Mouse (Mus musculus) limb, embryonic 10.5 days (tissue): ENCODE results near the gene Scgb1b12. TPM values are rescaled to one million over a fixed set of nuclear protein-coding genes. Genes with fewer than 3 reads are reported as not detected.
"Not testable (repeated sequence)": the region's sequence is repeated elsewhere in the genome, so short reads cannot be mapped to it uniquely, and the experiment has no call there.

Experiments used
- DNase-seq: peaks from one replicate; pipeline ENCODE4 v3.0.0-alpha.2; 2017; ENCODE audit warnings: low spot score
- H3K27ac ChIP-seq: fragments of 300-500 bp; sonication (generic); 2 replicates; pipeline ENCODE4 v1.5.1; 2016; ENCODE audit warnings: mild to moderate bottlenecking
- H3K27me3 ChIP-seq: fragments of 300-500 bp; sonication (generic); 2 replicates; pipeline ENCODE4 v1.6.1; 2016; ENCODE audit warnings: low read depth, mild to moderate bottlenecking; ENCODE audit not compliant: poor library complexity, severe bottlenecking
- H3K36me3 ChIP-seq: fragments of 300-500 bp; sonication (generic); 2 replicates; pipeline ENCODE4 v1.6.1; 2016; ENCODE audit warnings: mild to moderate bottlenecking, moderate library complexity
- H3K4me1 ChIP-seq: fragments of 300-500 bp; sonication (generic); 2 replicates; pipeline ENCODE4 v1.6.1; 2016
- H3K4me3 ChIP-seq: fragments of 300-500 bp; sonication (generic); 2 replicates; pipeline ENCODE4 v1.5.1; 2016; ENCODE audit warnings: mild to moderate bottlenecking, moderate library complexity
- H3K9me3 ChIP-seq: fragments of 300-500 bp; sonication (generic); replicated peaks from 2 replicates; pipeline ENCODE4 v1.6.1; 2016; ENCODE audit warnings: mild to moderate bottlenecking
- WGBS: fragments of 180-500 bp; shearing (Covaris S2); methylation state at CpG from one replicate; pipeline ENCODE4 v1.1.7; 2016; 5-methylcytosine and 5-hydroxymethylcytosine counted together
- polyA plus RNA-seq: library from polyadenylated mRNA; unstranded; fragments of >200 nt; fragmentation: Nextera tagmentation; extraction: Ambion mirVana; gene quantifications from 2 replicates; pipeline ENCODE4 v1.2.1, GENCODE M21; 2016

Scgb1b12 gene
- not detected in 2 replicates for polyA plus RNA-seq

DNA sequence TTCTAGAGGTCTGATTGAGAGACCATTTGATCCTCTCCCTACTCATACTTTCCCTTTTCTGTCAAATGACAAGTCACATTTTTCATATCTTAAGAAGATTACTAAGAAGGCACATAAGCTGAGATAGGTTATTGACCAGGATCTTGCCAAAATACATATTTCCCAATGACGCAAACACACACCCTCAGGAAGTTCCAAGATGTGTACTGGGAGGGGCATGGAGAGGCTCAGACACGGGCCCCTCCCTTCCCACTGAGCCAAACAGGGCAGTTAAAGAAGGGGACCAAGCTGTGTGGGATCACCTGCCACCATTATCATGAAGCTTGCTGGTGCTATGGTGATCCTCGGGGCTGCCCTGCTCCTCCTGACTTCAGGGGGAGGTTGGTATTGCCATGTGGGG is at the start of gene Scgb1b12:
Gene Scgb1b12, plus strand, starts transcription at position 301 of the 400 bp plus-strand sequence.
- H3K27ac ChIP-seq, DNase-seq, H3K9me3 ChIP-seq, H3K4me1 ChIP-seq, H3K4me3 ChIP-seq, H3K36me3 ChIP-seq, H3K27me3 ChIP-seq: not testable (repeated sequence)
- WGBS: 68% methylated on average over 3 of the region's 3 CpGs

DNA sequence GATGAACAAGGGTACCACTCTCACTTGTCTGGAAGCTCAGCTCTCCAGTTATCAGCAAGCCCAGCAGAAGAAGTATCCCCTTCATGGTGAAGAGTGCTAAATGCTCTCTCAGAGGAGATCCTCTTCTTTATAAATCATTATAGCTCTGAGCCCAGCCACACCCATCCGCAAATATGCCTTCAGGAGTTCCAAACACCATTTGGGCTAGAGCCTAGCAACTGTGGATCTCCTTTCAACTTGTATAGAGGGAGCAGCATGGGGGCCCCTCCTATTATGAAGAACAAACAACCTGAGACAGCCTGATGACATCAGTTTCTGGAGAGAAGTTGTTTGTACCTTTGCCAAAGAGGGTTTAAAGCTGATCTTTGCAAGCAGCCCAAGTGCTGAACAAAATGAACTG is 6.8 kb upstream of the Scgb1b12 start, which contains the start of gene Scgb2b12:
Gene Scgb2b12, minus strand, starts transcription at position 101 of the 400 bp plus-strand sequence.
- 96% methylated on average over 1 of the region's 1 CpGs for WGBS
- DNase-seq, H3K27me3 ChIP-seq, H3K4me3 ChIP-seq, H3K4me1 ChIP-seq, H3K27ac ChIP-seq, H3K36me3 ChIP-seq, H3K9me3 ChIP-seq: not testable (repeated sequence)

Other genes starting within 250 kb of the Scgb1b12 start
- gene Scgb1b10, start 233.3 kb upstream of the Scgb1b12 start, polyA plus RNA-seq: not detected in 2 replicates
- gene Scgb2b11, start 123.0 kb upstream of the Scgb1b12 start, polyA plus RNA-seq: not detected in 2 replicates
- gene Scgb1b11, start 111.3 kb upstream of the Scgb1b12 start, polyA plus RNA-seq: not detected in 2 replicates
- not detected in 2 replicates for gene Scgb2b12, start 6.9 kb upstream of the Scgb1b12 start, polyA plus RNA-seq
- gene Scgb1b29, start 107.4 kb downstream of the Scgb1b12 start, polyA plus RNA-seq: not detected in 2 replicates